ENCODE assay signal across 27 mouse cellular contexts in genomic region chr6:110776046-110776445, GRCm38 (mm10).
"Had no signal": no experiment of that assay in that cellular context is flagged by ENCODE, and none has a peak within 500 bp of the region (broad histone marks: within the 10 kb centered on the region; RNA-seq: fewer than 3 reads in every experiment).

No protein-coding gene starts in this region.

- H3K9me3 ChIP-seq: embryonic facial prominence, embryonic 12.5 days; embryonic facial prominence, embryonic 13.5 days; embryonic facial prominence, embryonic 15.5 days; forebrain, embryonic 10.5 days; forebrain, embryonic 12.5 days; forebrain, embryonic 13.5 days; forebrain, embryonic 15.5 days had no signal

- H3K27ac ChIP-seq: embryonic facial prominence, embryonic 12.5 days; embryonic facial prominence, embryonic 13.5 days; embryonic facial prominence, embryonic 15.5 days; forebrain, embryonic 10.5 days; forebrain, embryonic 12.5 days; forebrain, embryonic 13.5 days; forebrain, embryonic 15.5 days; gastrocnemius, adult 2 months; heart, adult 2 months had no signal

- H3K36me3 ChIP-seq: embryonic facial prominence, embryonic 12.5 days; embryonic facial prominence, embryonic 13.5 days; embryonic facial prominence, embryonic 15.5 days; forebrain, embryonic 10.5 days; forebrain, embryonic 12.5 days; forebrain, embryonic 15.5 days had no signal

- ATAC-seq: forebrain, embryonic 13.5 days; forebrain, embryonic 14.5 days; forebrain, embryonic 15.5 days; forebrain, embryonic 16.5 days; forebrain, postnatal 0 days had no signal

- H3K4me2 ChIP-seq: embryonic facial prominence, embryonic 12.5 days; embryonic facial prominence, embryonic 13.5 days; embryonic facial prominence, embryonic 15.5 days; forebrain, embryonic 12.5 days; forebrain, embryonic 13.5 days; forebrain, embryonic 15.5 days had no signal

- H3K4me3 ChIP-seq: embryonic facial prominence, embryonic 12.5 days; embryonic facial prominence, embryonic 13.5 days; embryonic facial prominence, embryonic 15.5 days; erythroblast, embryonic 14.5 days; forebrain, embryonic 10.5 days; forebrain, embryonic 12.5 days; forebrain, embryonic 13.5 days; forebrain, embryonic 15.5 days; gastrocnemius, adult 2 months; heart, adult 2 months had no signal

- DNase-seq: cerebellum, adult 8-10 months; cerebellum, adult 9-10 months; cerebellum, adult 9-11 months; cerebellum, postnatal 10 days; cerebellum, postnatal 14 days; cerebellum, postnatal 25 days; cerebellum, postnatal 36 days; embryo, embryonic 11 days; forebrain, postnatal 0 days; gastrocnemius, adult 2 months; gastrocnemius, postnatal 10 days; gastrocnemius, postnatal 14 days; gastrocnemius, postnatal 25 days; gastrocnemius, postnatal 36 days; heart, adult 11 months; heart, adult 18-20 months; heart, adult 2 months had no signal

- H3K9ac ChIP-seq: embryonic facial prominence, embryonic 12.5 days; embryonic facial prominence, embryonic 13.5 days; embryonic facial prominence, embryonic 15.5 days; forebrain, embryonic 12.5 days; forebrain, embryonic 13.5 days; forebrain, embryonic 15.5 days; forebrain, postnatal 0 days had no signal

- H3K27me3 ChIP-seq: embryonic facial prominence, embryonic 12.5 days; embryonic facial prominence, embryonic 13.5 days; embryonic facial prominence, embryonic 15.5 days; forebrain, embryonic 12.5 days; forebrain, embryonic 13.5 days; forebrain, embryonic 15.5 days had no signal

- H3K4me1 ChIP-seq: embryonic facial prominence, embryonic 12.5 days; embryonic facial prominence, embryonic 13.5 days; embryonic facial prominence, embryonic 15.5 days; forebrain, embryonic 10.5 days; forebrain, embryonic 12.5 days; forebrain, embryonic 13.5 days; forebrain, embryonic 15.5 days had no signal
